Mouse (Mus musculus) E14TG2a.4 (cell line): ENCODE data around the gene Aco2.
A peak's percentile ranks its signal among the peaks of the same experiment; 100 is the strongest.

Source experiments
- H3K27me3 ChIP-seq: 2 replicates; pipeline ENCODE4 v1.6.1; 2014; ENCODE audit warnings: low read length, control low read depth; ENCODE audit not compliant: insufficient read depth
- H3K36me3 ChIP-seq: 2 replicates; pipeline ENCODE4 v1.6.1; 2014; ENCODE audit warnings: low read length, control low read depth; ENCODE audit not compliant: insufficient read depth
- H3K4me1 ChIP-seq: replicated peaks from 2 replicates; pipeline ENCODE4 v1.6.1; 2014; ENCODE audit warnings: low read depth, low read length, control low read depth
- H3K4me3 ChIP-seq: replicated peaks from 2 replicates; pipeline ENCODE4 v1.5.1; 2014; ENCODE audit warnings: mild to moderate bottlenecking, low read length
- H3K9me3 ChIP-seq: 2 replicates; pipeline ENCODE4 v1.6.1; 2014; ENCODE audit warnings: low read length, control low read depth
- CTCF ChIP-seq: conservative IDR thresholded peaks from 2 replicates; pipeline ENCODE4 v1.5.1; 2014; ENCODE audit warnings: low read length
- NANOG ChIP-seq: IDR thresholded peaks from 2 replicates; pipeline ENCODE4 v1.6.1; 2014; ENCODE audit warnings: borderline replicate concordance, low read length, mixed read lengths
- POU5F1 ChIP-seq: IDR thresholded peaks from 2 replicates; pipeline ENCODE4 v1.6.1; 2014; ENCODE audit warnings: low read length, borderline replicate concordance

Gene Aco2

GRCm38 (mm10) chr15:81939774-81940173 lies 67.7 kb downstream of the Aco2 start:
- Histone ChIP-seq H3K27me3 (peaks cover 22% of the 10 kb centered on the region), H3K4me1 (peaks cover 46% of the 10 kb centered on the region), H3K36me3 (no peaks in the 10 kb centered on the region), H3K9me3 (no peaks in the 10 kb centered on the region), H3K4me3 (no peak overlapping the region)
- TF ChIP-seq NANOG (no peak), POU5F1 (no peak), CTCF (no peak)

GRCm38 (mm10) chr15:81940219-81940618 lies 68.1 kb downstream of the Aco2 start:
- Histone ChIP-seq H3K9me3 (no peaks in the 10 kb centered on the region), H3K27me3 (peaks cover 22% of the 10 kb centered on the region), H3K36me3 (no peaks in the 10 kb centered on the region), H3K4me1 (peaks cover 46% of the 10 kb centered on the region), H3K4me3 (no peak overlapping the region)
- TF ChIP-seq CTCF (no peak), POU5F1 (no peak), NANOG (no peak)

- no peaks in the 10 kb centered on the region for H3K36me3 ChIP-seq
- H3K9me3 ChIP-seq: no peaks in the 10 kb centered on the region
- TF ChIP-seq CTCF (peak; percentile 81), NANOG (no peak), POU5F1 (no peak)
- H3K4me1 ChIP-seq: peaks cover 48% of the 10 kb centered on the region
- peaks cover 22% of the 10 kb centered on the region for H3K27me3 ChIP-seq
- H3K4me3 ChIP-seq: no peak overlapping the region
Observed at GRCm38 (mm10) chr15:81941010-81941409, 68.9 kb downstream of the Aco2 start.

- H3K4me1 ChIP-seq: peaks cover 34% of the 10 kb centered on the region
- no peaks in the 10 kb centered on the region for H3K9me3 ChIP-seq
- H3K4me3 ChIP-seq: no peak overlapping the region
- H3K36me3 ChIP-seq: no peaks in the 10 kb centered on the region
- TF ChIP-seq POU5F1 (no peak), NANOG (no peak), CTCF (no peak)
- H3K27me3 ChIP-seq: peaks cover 2% of the 10 kb centered on the region; the same call in 1 of the 2 replicates
Observed at GRCm38 (mm10) chr15:81943176-81943749, 71.2 kb downstream of the Aco2 start.

GRCm38 (mm10) chr15:81949076-81949475 lies 77.0 kb downstream of the Aco2 start:
- Histone ChIP-seq H3K4me1 (peaks cover 42% of the 10 kb centered on the region), H3K9me3 (no peaks in the 10 kb centered on the region), H3K36me3 (peaks cover 45% of the 10 kb centered on the region), H3K27me3 (no peaks in the 10 kb centered on the region; the same call in 1 of the 2 replicates), H3K4me3 (no peak overlapping the region)
- TF ChIP-seq POU5F1 (no peak), CTCF (no peak), NANOG (no peak)

GRCm38 (mm10) chr15:81949476-81950131 lies 77.5 kb downstream of the Aco2 start:
- no peak overlapping the region for H3K4me3 ChIP-seq
- H3K9me3 ChIP-seq: no peaks in the 10 kb centered on the region
- peaks cover 47% of the 10 kb centered on the region for H3K4me1 ChIP-seq
- no peak for TF ChIP-seq CTCF
- TF ChIP-seq POU5F1: no peak
- no peak for TF ChIP-seq NANOG
- peaks cover 50% of the 10 kb centered on the region for H3K36me3 ChIP-seq
- no peaks in the 10 kb centered on the region; the same call in 1 of the 2 replicates for H3K27me3 ChIP-seq

- Histone ChIP-seq H3K4me1 (peaks cover 53% of the 10 kb centered on the region), H3K36me3 (peaks cover 61% of the 10 kb centered on the region), H3K27me3 (no peaks in the 10 kb centered on the region), H3K9me3 (no peaks in the 10 kb centered on the region), H3K4me3 (no peak overlapping the region)
- TF ChIP-seq NANOG: no peak
- TF ChIP-seq POU5F1: no peak
- no peak for TF ChIP-seq CTCF
Observed at GRCm38 (mm10) chr15:81950716-81951115, 78.6 kb downstream of the Aco2 start.

- H3K9me3 ChIP-seq: no peaks in the 10 kb centered on the region
- no peak overlapping the region for H3K4me3 ChIP-seq
- TF ChIP-seq NANOG (no peak), POU5F1 (no peak), CTCF (no peak)
- peaks cover 54% of the 10 kb centered on the region for H3K4me1 ChIP-seq
- H3K36me3 ChIP-seq: peaks cover 66% of the 10 kb centered on the region
- H3K27me3 ChIP-seq: no peaks in the 10 kb centered on the region
Observed at GRCm38 (mm10) chr15:81951159-81951558, 79.0 kb downstream of the Aco2 start.

GRCm38 (mm10) chr15:81952310-81952709 lies 80.2 kb downstream of the Aco2 start:
- H3K9me3 ChIP-seq: no peaks in the 10 kb centered on the region
- peaks cover 77% of the 10 kb centered on the region for H3K36me3 ChIP-seq
- no peak for TF ChIP-seq CTCF
- no peak for TF ChIP-seq NANOG
- TF ChIP-seq POU5F1: no peak
- peaks cover 59% of the 10 kb centered on the region for H3K4me1 ChIP-seq
- no peaks in the 10 kb centered on the region for H3K27me3 ChIP-seq
- no peak overlapping the region for H3K4me3 ChIP-seq
